Mouse (Mus musculus): ENCODE results near the gene Xpa.

- TF ChIP-seq CTCF (IDR thresholded peaks at IDR 0.05; ENCODE audit: low read depth, low read length) (no peak), POLR2A (IDR thresholded peaks at IDR 0.05; ENCODE audit: borderline replicate concordance, low read depth, low read length) (no peak)
These were observed 18.6 kb downstream of the Xpa start for GRCm38 (mm10) chr4:46177496-46177895.
